Mouse (Mus musculus): ENCODE results near the gene Nxph4. TPM values are rescaled to one million over a fixed set of nuclear protein-coding genes. Genes with fewer than 3 reads are reported as not detected.

The Nxph4 gene
- polyA plus RNA-seq, 1 experiment from 2014 or later = 37.6 TPM

DNA sequence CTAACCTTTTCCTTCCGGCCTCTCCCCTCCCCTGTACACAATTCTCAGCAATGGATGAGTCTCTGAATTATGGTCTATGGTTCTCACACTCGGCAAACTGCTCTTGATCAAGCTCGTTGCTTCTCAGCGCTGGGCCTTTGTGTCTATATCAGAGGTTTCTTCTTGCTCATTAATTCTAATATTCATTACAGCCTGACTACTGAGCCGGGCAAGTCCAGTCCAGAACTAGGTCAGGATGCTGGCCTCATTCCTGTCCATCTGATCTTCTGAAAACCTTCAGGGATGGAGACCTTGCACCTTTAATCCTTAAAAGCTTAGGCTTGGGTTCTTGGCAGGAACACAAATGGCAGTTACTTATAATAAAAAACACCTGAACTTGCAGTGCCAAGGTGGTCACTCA lies 34.8 kb downstream of the Nxph4 start:
- no peak overlapping the region for H3K27ac ChIP-seq (ENCODE audit: low read depth, low read length)
- WGBS = 80% methylated on average over 5 of the region's 5 CpGs
- no peak overlapping the region for H3K9ac ChIP-seq (ENCODE audit: low read length)
- H3K9me3 ChIP-seq (ENCODE audit: control insufficient read depth, low read length) = no peaks in the 10 kb centered on the region
- DNase-seq (ENCODE audit: low spot score) = no peak
- H3K4me3 ChIP-seq (ENCODE audit: low read depth, low read length) = no peak overlapping the region
- H3K27me3 ChIP-seq (ENCODE audit: control insufficient read depth, insufficient read depth, low read length) = no peaks in the 10 kb centered on the region
- no peaks in the 10 kb centered on the region for H3K4me1 ChIP-seq (replicated peaks; ENCODE audit: control insufficient read depth, insufficient read depth, low read length)
- H3K36me3 ChIP-seq (ENCODE audit: control insufficient read depth, insufficient read depth, low read length) = no peaks in the 10 kb centered on the region; the same call in 1 of the 2 replicates
- ATAC-seq (replicated peaks; ENCODE audit: low FRiP score) = no peak
- H3K4me2 ChIP-seq (ENCODE audit: low read depth, low read length, severe bottlenecking) = no peak overlapping the region

DNA sequence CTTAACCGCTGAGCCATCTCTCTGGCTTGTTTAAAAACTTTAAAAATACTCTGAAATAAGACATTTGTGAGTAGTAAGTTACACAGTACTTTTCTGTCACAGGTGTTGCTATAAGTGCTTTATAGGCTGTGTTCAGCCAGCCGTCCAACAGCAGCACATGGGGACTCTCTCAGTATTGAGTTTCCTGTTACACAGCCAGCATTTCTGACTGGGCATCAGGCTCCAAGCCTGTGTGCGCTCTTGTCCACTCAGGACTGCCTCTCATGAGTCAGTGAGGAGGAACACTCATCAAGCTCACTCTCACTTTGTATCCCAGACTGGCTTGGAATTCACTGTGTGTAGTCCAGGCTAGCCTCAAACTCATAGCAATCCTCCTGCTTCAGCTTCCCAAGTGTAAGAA lies 38.2 kb downstream of the Nxph4 start:
- 96% methylated on average over 3 of the region's 3 CpGs for WGBS
- no peak overlapping the region for H3K4me2 ChIP-seq (ENCODE audit: low read depth, low read length, severe bottlenecking)
- no peak overlapping the region for H3K9ac ChIP-seq (ENCODE audit: low read length)
- no peaks in the 10 kb centered on the region for H3K9me3 ChIP-seq (ENCODE audit: control insufficient read depth, low read length)
- H3K4me3 ChIP-seq (ENCODE audit: low read depth, low read length) = no peak overlapping the region
- H3K36me3 ChIP-seq (ENCODE audit: control insufficient read depth, insufficient read depth, low read length) = peaks cover 6% of the 10 kb centered on the region
- ATAC-seq (replicated peaks; ENCODE audit: low FRiP score) (no peak), DNase-seq (ENCODE audit: low spot score) (no peak)
- H3K4me1 ChIP-seq (replicated peaks; ENCODE audit: control insufficient read depth, insufficient read depth, low read length) = no peaks in the 10 kb centered on the region
- no peaks in the 10 kb centered on the region for H3K27me3 ChIP-seq (ENCODE audit: control insufficient read depth, insufficient read depth, low read length)
- H3K27ac ChIP-seq (ENCODE audit: low read depth, low read length) = no peak overlapping the region

DNA sequence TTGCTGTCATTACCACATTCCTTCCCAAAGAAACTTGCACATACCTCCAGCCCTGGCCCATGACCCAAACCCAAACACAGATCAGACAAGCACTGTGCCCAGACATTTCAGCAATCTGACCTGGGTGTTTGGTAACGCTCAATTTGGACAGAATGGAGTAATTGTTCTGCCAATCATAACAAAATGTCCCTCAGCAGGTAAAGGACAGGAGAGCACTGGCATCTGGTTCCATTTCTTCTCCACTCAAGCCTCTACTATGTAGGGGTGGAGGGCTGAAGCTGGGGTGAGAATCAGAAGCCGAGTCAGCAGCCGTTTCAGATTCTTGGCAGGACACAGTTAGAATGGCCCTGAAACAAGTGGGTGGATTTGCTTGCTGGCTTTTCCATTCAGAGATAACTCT lies 42.2 kb downstream of the Nxph4 start:
- H3K9me3 ChIP-seq (ENCODE audit: control insufficient read depth, low read length) = no peaks in the 10 kb centered on the region
- no peak overlapping the region for H3K27ac ChIP-seq (ENCODE audit: low read depth, low read length)
- no peaks in the 10 kb centered on the region for H3K4me1 ChIP-seq (replicated peaks; ENCODE audit: control insufficient read depth, insufficient read depth, low read length)
- H3K4me2 ChIP-seq (ENCODE audit: low read depth, low read length, severe bottlenecking) = no peak overlapping the region
- DNase-seq (ENCODE audit: low spot score) = no peak
- WGBS = 91% methylated on average over 3 of the region's 3 CpGs
- no peak for ATAC-seq (replicated peaks; ENCODE audit: low FRiP score)
- H3K27me3 ChIP-seq (ENCODE audit: control insufficient read depth, insufficient read depth, low read length) = no peaks in the 10 kb centered on the region
- H3K9ac ChIP-seq (ENCODE audit: low read length) = no peak overlapping the region
- peaks cover 6% of the 10 kb centered on the region for H3K36me3 ChIP-seq (ENCODE audit: control insufficient read depth, insufficient read depth, low read length)
- H3K4me3 ChIP-seq (ENCODE audit: low read depth, low read length) = no peak overlapping the region

DNA sequence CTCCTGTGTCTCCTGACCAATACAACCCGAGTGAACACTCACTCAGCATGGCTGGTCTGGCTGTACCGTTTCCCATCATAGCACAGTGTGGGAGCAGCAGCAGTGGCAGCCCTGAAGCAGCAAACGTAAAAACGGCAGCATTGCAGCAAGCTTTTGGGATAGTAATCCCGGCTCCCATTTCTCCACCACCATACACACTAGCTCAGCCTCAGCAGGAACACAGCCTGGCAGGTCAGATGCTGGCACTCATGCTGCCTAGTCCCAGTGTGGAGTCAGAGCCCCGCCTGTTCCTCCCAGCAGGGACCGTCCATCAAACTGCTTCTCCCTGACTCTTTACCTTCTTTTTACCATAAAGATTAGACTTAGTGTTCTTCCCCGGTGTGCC lies 43.2 kb downstream of the Nxph4 start:
- no peaks in the 10 kb centered on the region for H3K9me3 ChIP-seq (ENCODE audit: control insufficient read depth, low read length)
- no peak overlapping the region for H3K4me3 ChIP-seq (ENCODE audit: low read depth, low read length)
- DNase-seq (ENCODE audit: low spot score) = no peak
- H3K27ac ChIP-seq (ENCODE audit: low read depth, low read length) = no peak overlapping the region
- H3K4me2 ChIP-seq (ENCODE audit: low read depth, low read length, severe bottlenecking) = no peak overlapping the region
- WGBS = 82% methylated on average over 8 of the region's 8 CpGs
- peaks cover 6% of the 10 kb centered on the region for H3K36me3 ChIP-seq (ENCODE audit: control insufficient read depth, insufficient read depth, low read length)
- no peak overlapping the region for H3K9ac ChIP-seq (ENCODE audit: low read length)
- H3K4me1 ChIP-seq (replicated peaks; ENCODE audit: control insufficient read depth, insufficient read depth, low read length) = no peaks in the 10 kb centered on the region
- H3K27me3 ChIP-seq (ENCODE audit: control insufficient read depth, insufficient read depth, low read length) = no peaks in the 10 kb centered on the region
- ATAC-seq (replicated peaks; ENCODE audit: low FRiP score) = no peak

DNA sequence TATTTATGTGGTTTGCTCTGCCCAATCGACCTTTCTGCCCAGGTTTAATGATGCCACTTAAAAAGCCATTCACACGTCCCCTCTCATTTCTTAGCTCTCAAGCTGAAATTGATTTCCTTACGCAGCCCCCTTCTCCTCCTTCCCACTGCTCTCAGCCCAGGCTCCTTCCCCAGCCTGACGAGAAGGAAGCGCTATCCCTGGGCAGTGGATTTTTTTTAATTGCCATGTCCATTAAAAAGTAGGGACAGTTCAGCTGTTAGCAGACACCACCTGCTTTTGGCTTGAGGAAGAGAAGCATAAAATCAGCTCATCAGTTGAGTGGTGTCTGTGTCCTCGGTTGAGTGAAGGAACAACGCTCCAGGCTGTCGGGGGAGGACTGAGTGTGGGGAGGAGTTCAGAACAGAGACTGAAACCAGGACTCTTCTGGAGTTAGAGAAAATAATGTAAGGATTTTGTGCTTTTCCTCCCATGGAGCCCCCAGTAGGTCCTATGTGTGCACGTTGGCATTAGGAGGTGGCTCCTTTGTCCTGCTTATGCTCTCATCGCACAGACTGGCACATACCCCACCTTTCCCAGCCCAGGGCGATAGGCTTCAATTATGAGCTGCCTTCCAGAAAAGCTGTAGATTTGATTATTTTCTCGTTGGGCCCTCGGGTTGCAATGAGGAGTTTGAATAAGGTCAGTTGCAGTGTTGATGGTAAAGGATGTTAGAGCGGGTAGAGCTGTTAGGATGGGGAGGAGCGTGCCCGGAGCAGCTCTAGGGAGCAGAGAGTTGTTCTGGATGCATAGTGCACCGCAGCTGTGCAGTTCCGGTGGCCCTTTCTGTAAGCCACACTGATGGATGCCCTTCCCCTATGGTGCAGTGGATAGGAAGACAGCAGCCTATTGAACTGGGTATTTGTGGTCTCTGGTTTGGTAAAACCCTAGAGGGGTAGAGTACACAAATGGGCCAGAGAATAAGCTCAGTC lies 43.9 kb downstream of the Nxph4 start:
- no peak overlapping the region for H3K9ac ChIP-seq (ENCODE audit: low read length)
- H3K27ac ChIP-seq (ENCODE audit: low read depth, low read length) = no peak overlapping the region
- peaks cover 6% of the 10 kb centered on the region for H3K36me3 ChIP-seq (ENCODE audit: control insufficient read depth, insufficient read depth, low read length)
- no peaks in the 10 kb centered on the region for H3K9me3 ChIP-seq (ENCODE audit: control insufficient read depth, low read length)
- H3K4me3 ChIP-seq (ENCODE audit: low read depth, low read length) = no peak overlapping the region
- H3K27me3 ChIP-seq (ENCODE audit: control insufficient read depth, insufficient read depth, low read length) = no peaks in the 10 kb centered on the region
- 83% methylated on average over 18 of the region's 18 CpGs for WGBS
- H3K4me1 ChIP-seq (replicated peaks; ENCODE audit: control insufficient read depth, insufficient read depth, low read length) = no peaks in the 10 kb centered on the region
- DNase-seq (ENCODE audit: low spot score) (no peak), ATAC-seq (replicated peaks; ENCODE audit: low FRiP score) (no peak)
- H3K4me2 ChIP-seq (ENCODE audit: low read depth, low read length, severe bottlenecking) = no peak overlapping the region

DNA sequence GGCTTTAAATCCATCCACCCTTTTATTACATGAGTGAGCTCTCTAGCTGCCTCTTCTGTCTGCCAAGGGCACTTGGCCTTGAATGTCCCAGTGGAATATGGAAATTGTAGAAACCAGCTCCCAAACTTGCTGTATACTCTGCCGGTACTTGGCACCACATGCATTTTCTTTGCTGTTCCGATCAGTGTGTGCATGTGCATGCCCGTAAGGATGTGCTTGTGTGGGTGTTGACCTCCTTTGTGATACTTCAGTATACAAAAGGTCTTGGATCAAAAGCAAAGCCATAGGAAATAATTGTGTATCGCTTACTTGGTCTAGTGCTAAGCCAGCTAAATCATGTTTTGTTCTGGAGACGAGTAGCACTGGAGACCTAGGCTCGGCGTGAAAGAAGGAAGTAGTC lies 45.5 kb downstream of the Nxph4 start:
- Histone ChIP-seq H3K9me3 (ENCODE audit: control insufficient read depth, low read length) (no peaks in the 10 kb centered on the region), H3K27me3 (ENCODE audit: control insufficient read depth, insufficient read depth, low read length) (no peaks in the 10 kb centered on the region), H3K4me1 (replicated peaks; ENCODE audit: control insufficient read depth, insufficient read depth, low read length) (no peaks in the 10 kb centered on the region), H3K4me3 (ENCODE audit: low read depth, low read length) (no peak overlapping the region), H3K9ac (ENCODE audit: low read length) (no peak overlapping the region), H3K27ac (ENCODE audit: low read depth, low read length) (no peak overlapping the region), H3K36me3 (ENCODE audit: control insufficient read depth, insufficient read depth, low read length) (peaks cover 13% of the 10 kb centered on the region), H3K4me2 (ENCODE audit: low read depth, low read length, severe bottlenecking) (no peak overlapping the region)
- DNase-seq (ENCODE audit: low spot score) (no peak), ATAC-seq (replicated peaks; ENCODE audit: low FRiP score) (no peak)
- WGBS = 90% methylated on average over 7 of the region's 7 CpGs

DNA sequence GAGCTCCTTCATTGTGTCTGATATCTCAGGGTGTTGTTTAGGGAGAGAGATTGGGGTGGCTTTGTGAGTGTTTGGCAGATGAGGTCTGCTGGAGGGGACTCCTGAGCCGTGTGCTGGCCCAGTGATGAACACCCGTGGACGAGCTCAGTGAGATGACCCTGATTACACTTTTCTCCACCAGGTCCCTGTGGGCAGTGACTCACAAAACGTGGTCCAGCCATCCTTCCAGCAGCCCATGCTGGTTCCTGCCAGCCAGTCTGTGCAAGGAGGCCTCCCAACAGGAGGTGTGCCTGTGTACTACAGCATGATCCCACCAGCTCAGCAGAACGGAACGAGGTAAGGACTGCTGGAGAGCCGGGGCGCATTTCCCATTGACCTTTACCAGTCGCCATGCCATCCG lies 49.1 kb downstream of the Nxph4 start:
- Histone ChIP-seq H3K9me3 (ENCODE audit: control insufficient read depth, low read length) (no peaks in the 10 kb centered on the region), H3K36me3 (ENCODE audit: control insufficient read depth, insufficient read depth, low read length) (peaks cover 7% of the 10 kb centered on the region; the same call in 1 of the 2 replicates), H3K4me3 (ENCODE audit: low read depth, low read length) (no peak overlapping the region), H3K27ac (ENCODE audit: low read depth, low read length) (no peak overlapping the region), H3K27me3 (ENCODE audit: control insufficient read depth, insufficient read depth, low read length) (no peaks in the 10 kb centered on the region), H3K4me2 (ENCODE audit: low read depth, low read length, severe bottlenecking) (no peak overlapping the region), H3K9ac (ENCODE audit: low read length) (no peak overlapping the region), H3K4me1 (replicated peaks; ENCODE audit: control insufficient read depth, insufficient read depth, low read length) (no peaks in the 10 kb centered on the region)
- no peak for DNase-seq (ENCODE audit: low spot score)
- WGBS = 92% methylated on average over 10 of the region's 10 CpGs
- no peak for ATAC-seq (replicated peaks; ENCODE audit: low FRiP score)

DNA sequence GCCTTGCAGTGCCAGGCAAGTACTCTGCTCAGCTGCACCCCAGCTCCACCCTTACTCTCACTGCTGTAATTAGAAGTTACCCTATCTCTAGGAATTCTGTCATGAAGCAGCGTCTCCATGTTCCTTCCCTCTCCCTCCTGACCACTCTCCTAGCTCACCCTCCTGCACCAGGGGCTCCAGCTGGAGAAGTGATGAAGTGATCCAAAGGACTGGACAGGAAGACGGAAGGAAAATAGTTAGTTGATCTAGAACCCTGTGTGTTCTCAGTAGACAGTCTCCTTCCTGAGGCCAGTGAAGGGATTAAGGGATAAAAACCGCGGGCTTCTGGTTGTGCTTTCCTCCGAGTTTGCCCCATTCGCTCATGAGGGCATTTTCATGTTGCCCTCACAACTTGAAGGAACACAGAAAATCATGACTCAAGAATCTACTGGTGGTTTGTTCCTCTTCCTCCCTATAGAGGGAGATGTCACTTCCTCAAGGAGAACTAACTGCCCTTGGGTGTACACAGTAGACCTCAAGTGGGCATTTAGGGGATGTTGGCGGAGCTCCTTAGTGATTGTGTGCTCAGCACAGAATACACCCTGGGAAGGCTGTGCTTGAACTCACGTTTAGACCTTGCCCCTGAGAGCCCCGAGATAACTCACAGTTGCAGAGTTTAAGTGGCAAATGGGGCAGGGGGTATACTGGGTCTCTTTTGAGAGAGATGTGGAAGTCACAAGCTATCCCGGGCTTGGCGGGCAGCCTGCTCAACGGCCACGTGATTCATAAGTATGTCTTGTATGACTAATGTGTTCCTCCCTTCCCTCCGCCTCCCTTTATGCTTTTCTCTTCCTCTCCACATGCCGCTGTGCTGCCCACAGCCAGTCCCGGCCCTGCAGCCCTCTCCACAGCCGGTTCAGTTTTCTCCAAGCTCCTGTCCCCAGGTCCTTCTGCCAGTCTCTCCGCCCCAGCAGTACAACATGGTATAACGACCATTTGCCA lies 53.2 kb downstream of the Nxph4 start:
- Histone ChIP-seq H3K4me1 (replicated peaks; ENCODE audit: control insufficient read depth, insufficient read depth, low read length) (no peaks in the 10 kb centered on the region), H3K9me3 (ENCODE audit: control insufficient read depth, low read length) (no peaks in the 10 kb centered on the region), H3K4me2 (ENCODE audit: low read depth, low read length, severe bottlenecking) (no peak overlapping the region), H3K27me3 (ENCODE audit: control insufficient read depth, insufficient read depth, low read length) (no peaks in the 10 kb centered on the region), H3K4me3 (ENCODE audit: low read depth, low read length) (no peak overlapping the region), H3K27ac (ENCODE audit: low read depth, low read length) (no peak overlapping the region), H3K36me3 (ENCODE audit: control insufficient read depth, insufficient read depth, low read length) (peaks cover 7% of the 10 kb centered on the region; the same call in 1 of the 2 replicates), H3K9ac (ENCODE audit: low read length) (no peak overlapping the region)
- WGBS = 90% methylated on average over 19 of the region's 19 CpGs
- ATAC-seq (replicated peaks; ENCODE audit: low FRiP score) = no peak
- DNase-seq (ENCODE audit: low spot score) = no peak

All from forebrain, embryonic 11.5 days (tissue).